Mouse (Mus musculus) cerebellum, adult 2 months (tissue): ENCODE data around the gene Ehd4.

Source experiments
- CTCF ChIP-seq: fragments of 200-500 bp; IDR thresholded peaks from 2 replicates; pipeline ENCODE4 v1.5.1; 2011; ENCODE audit warnings: low read depth, mild to moderate bottlenecking, control low read depth, low read length, moderate library complexity, borderline replicate concordance; ENCODE audit not compliant: insufficient read depth
- POLR2A ChIP-seq: fragments of 200-500 bp; IDR thresholded peaks from 2 replicates; pipeline ENCODE4 v1.6.1; 2011; ENCODE audit warnings: low read length, control low read depth, borderline replicate concordance; ENCODE audit not compliant: insufficient read depth

- peak; percentile 89 for TF ChIP-seq CTCF
- no peak for TF ChIP-seq POLR2A
Measured at GRCm38 (mm10) chr2:120173718-120174117, 19.3 kb upstream of the Ehd4 start.
